Mouse (Mus musculus) midbrain, embryonic 11.5 days (tissue): Measurements from ENCODE around the gene Ralgapb. TPM values are rescaled to one million over a fixed set of nuclear protein-coding genes. Genes with fewer than 3 reads are reported as not detected.

Source experiments
- ATAC-seq: fragments of 200-750 bp; cut with Nextera tagmentation; 2 replicates; pipeline ENCODE4 v1.8.0; 2017; ENCODE audit warnings: moderate TSS enrichment, moderate library complexity; ENCODE audit not compliant: low FRiP score
- DNase-seq: peaks from one replicate; pipeline ENCODE4 v3.0.0; 2015; ENCODE audit warnings: low spot score; ENCODE audit errors: missing footprints
- H3K27ac ChIP-seq: fragments of 300-500 bp; sonication (generic); 2 replicates; pipeline ENCODE4 v1.5.1; 2014; ENCODE audit warnings: low read depth, low read length
- H3K27me3 ChIP-seq: fragments of 300-500 bp; sonication (generic); 2 replicates; pipeline ENCODE4 v1.6.1; 2014; ENCODE audit warnings: mild to moderate bottlenecking, low read length, moderate library complexity, mixed read lengths; ENCODE audit not compliant: control insufficient read depth, insufficient read depth
- H3K36me3 ChIP-seq: fragments of 300-500 bp; sonication (generic); 2 replicates; pipeline ENCODE4 v1.6.1; 2014; ENCODE audit warnings: mild to moderate bottlenecking, low read length, moderate library complexity, mixed read lengths; ENCODE audit not compliant: control insufficient read depth, insufficient read depth
- H3K4me1 ChIP-seq: fragments of 300-500 bp; sonication (generic); 2 replicates; pipeline ENCODE4 v1.6.1; 2014; ENCODE audit warnings: low read length; ENCODE audit not compliant: control insufficient read depth, insufficient read depth
- H3K4me2 ChIP-seq: fragments of 300-500 bp; sonication (generic); 2 replicates; pipeline ENCODE4 v1.6.1; 2014; ENCODE audit warnings: mild to moderate bottlenecking, moderate library complexity
- H3K4me3 ChIP-seq: fragments of 300-500 bp; sonication (generic); 2 replicates; pipeline ENCODE4 v1.5.1; 2014; ENCODE audit warnings: low read depth, low read length
- H3K9ac ChIP-seq: fragments of 300-500 bp; sonication (generic); 2 replicates; pipeline ENCODE4 v1.6.1; 2014; ENCODE audit warnings: low read length
- H3K9me3 ChIP-seq: fragments of 300-500 bp; sonication (generic); 2 replicates; pipeline ENCODE4 v1.6.1; 2016; ENCODE audit warnings: low read length; ENCODE audit not compliant: control insufficient read depth
- WGBS: fragments of 180-500 bp; shearing (Covaris S2); extraction: QIAGEN DNeasy Blood & Tissue Kit; methylation state at CpG from one replicate; pipeline ENCODE4 v1.1.7; 2014; 5-methylcytosine and 5-hydroxymethylcytosine counted together
- polyA plus RNA-seq: library from polyadenylated mRNA; unstranded; fragments of >200 nt; fragmentation: Nextera tagmentation; extraction: Ambion mirVana; gene quantifications from 2 replicates; pipeline ENCODE4 v1.2.1, GENCODE M21; 2014

The Ralgapb gene
- polyA plus RNA-seq, 1 experiment from 2014 or later = 20.1 TPM

GRCm38 (mm10) chr2:158519071-158519470 lies 109.4 kb downstream of the Ralgapb start:
- ATAC-seq = no peak

GRCm38 (mm10) chr2:158519800-158520199 lies 110.2 kb downstream of the Ralgapb start:
- H3K9me3 ChIP-seq = no peaks in the 10 kb centered on the region
- H3K9ac ChIP-seq = no peak overlapping the region
- no peak overlapping the region for H3K4me2 ChIP-seq
- WGBS = 87% methylated on average over 6 of the region's 6 CpGs
- no peaks in the 10 kb centered on the region for H3K36me3 ChIP-seq
- DNase-seq = no peak
- no peak overlapping the region for H3K27ac ChIP-seq
- H3K4me3 ChIP-seq = no peak overlapping the region
- no peaks in the 10 kb centered on the region for H3K27me3 ChIP-seq
- H3K4me1 ChIP-seq = no peaks in the 10 kb centered on the region
- no peak for ATAC-seq

More at GRCm38 (mm10) chr2:158519071-158519470, 109.4 kb downstream of the Ralgapb start:
- no peaks in the 10 kb centered on the region for H3K36me3 ChIP-seq
- no peaks in the 10 kb centered on the region for H3K4me1 ChIP-seq
- no peaks in the 10 kb centered on the region for H3K9me3 ChIP-seq
- H3K4me3 ChIP-seq = no peak overlapping the region
- no peak overlapping the region for H3K9ac ChIP-seq
- no peak overlapping the region for H3K27ac ChIP-seq
- DNase-seq = no peak
- no peak overlapping the region for H3K4me2 ChIP-seq
- no peaks in the 10 kb centered on the region for H3K27me3 ChIP-seq
- 82% methylated on average over 11 of the region's 11 CpGs for WGBS

GRCm38 (mm10) chr2:158523060-158523459 lies 113.4 kb downstream of the Ralgapb start:
- H3K9me3 ChIP-seq = no peaks in the 10 kb centered on the region
- no peak for ATAC-seq
- WGBS = 86% methylated on average over 8 of the region's 8 CpGs

DNA sequence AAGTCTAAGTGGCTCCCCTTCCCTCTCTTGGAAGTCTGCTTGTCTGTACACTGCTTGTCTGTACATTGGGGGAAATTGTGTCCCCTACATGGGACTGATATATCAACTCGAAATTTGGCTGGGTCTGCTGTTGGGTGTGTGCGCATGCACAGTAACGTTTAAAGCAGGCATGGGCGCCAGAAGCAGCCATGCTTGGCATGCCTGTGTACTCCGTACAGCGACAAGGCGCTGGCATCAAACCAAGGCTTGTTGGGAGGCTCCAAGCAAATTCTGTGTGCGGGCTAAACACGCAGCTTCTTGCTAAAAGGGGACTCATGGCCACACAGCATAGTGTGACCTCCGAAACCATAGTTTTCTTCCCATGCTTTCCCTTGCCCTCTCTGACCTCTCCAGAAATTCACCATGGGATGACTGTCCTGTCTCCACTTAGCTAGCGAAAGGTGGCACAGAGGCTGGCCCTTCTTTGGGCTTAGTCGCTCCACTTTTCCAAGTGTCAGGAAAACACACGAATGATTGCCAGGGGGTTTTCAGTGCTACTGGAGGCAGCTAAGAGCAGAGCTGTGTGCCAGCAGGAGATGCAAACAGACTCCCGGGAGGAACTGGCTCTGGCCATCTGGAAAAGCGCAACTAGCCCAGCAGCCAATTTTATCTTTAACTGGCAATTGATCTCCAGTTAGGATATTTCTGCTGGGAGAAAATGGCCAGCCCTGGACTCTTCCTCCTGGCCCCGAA lies 114.6 kb downstream of the Ralgapb start:
- no peak for ATAC-seq
- no peaks in the 10 kb centered on the region for H3K27me3 ChIP-seq

More at GRCm38 (mm10) chr2:158523060-158523459, 113.4 kb downstream of the Ralgapb start:
- no peaks in the 10 kb centered on the region for H3K27me3 ChIP-seq
- H3K36me3 ChIP-seq = no peaks in the 10 kb centered on the region
- no peak overlapping the region for H3K9ac ChIP-seq
- DNase-seq = peak; percentile 72
- no peak overlapping the region for H3K27ac ChIP-seq
- H3K4me2 ChIP-seq = no peak overlapping the region
- H3K4me1 ChIP-seq = no peaks in the 10 kb centered on the region
- no peak overlapping the region for H3K4me3 ChIP-seq

GRCm38 (mm10) chr2:158534090-158534489 lies 124.4 kb downstream of the Ralgapb start:
- DNase-seq = peak; percentile 95
- H3K27ac ChIP-seq = no peak overlapping the region
- no peaks in the 10 kb centered on the region for H3K36me3 ChIP-seq
- H3K9ac ChIP-seq = no peak overlapping the region
- no peak overlapping the region for H3K4me3 ChIP-seq
- H3K4me1 ChIP-seq = no peaks in the 10 kb centered on the region
- no peaks in the 10 kb centered on the region for H3K9me3 ChIP-seq
- H3K27me3 ChIP-seq = no peaks in the 10 kb centered on the region
- WGBS = 10% methylated on average over 4 of the region's 4 CpGs
- no peak overlapping the region for H3K4me2 ChIP-seq
- ATAC-seq = peak; percentile 65; the same call in 1 of the 2 replicates

More for the DNA sequence above, 114.6 kb downstream of the Ralgapb start:
- H3K9me3 ChIP-seq = no peaks in the 10 kb centered on the region
- H3K4me2 ChIP-seq = no peak overlapping the region
- H3K4me3 ChIP-seq = no peak overlapping the region
- no peaks in the 10 kb centered on the region for H3K36me3 ChIP-seq
- no peak overlapping the region for H3K27ac ChIP-seq
- WGBS = 84% methylated on average over 16 of the region's 16 CpGs
- H3K4me1 ChIP-seq = no peaks in the 10 kb centered on the region
- DNase-seq = peak; percentile 12
- H3K9ac ChIP-seq = no peak overlapping the region

GRCm38 (mm10) chr2:158534559-158534958 lies 124.9 kb downstream of the Ralgapb start:
- no peaks in the 10 kb centered on the region for H3K27me3 ChIP-seq
- WGBS = 79% methylated on average over 8 of the region's 8 CpGs

GRCm38 (mm10) chr2:158539433-158540305 lies 130.0 kb downstream of the Ralgapb start:
- H3K36me3 ChIP-seq = no peaks in the 10 kb centered on the region
- H3K27me3 ChIP-seq = no peaks in the 10 kb centered on the region
- no peaks in the 10 kb centered on the region for H3K9me3 ChIP-seq
- H3K4me2 ChIP-seq = peak overlapping the region; percentile 17; the same call in 1 of the 2 replicates
- DNase-seq = peak; percentile 92
- no peaks in the 10 kb centered on the region for H3K4me1 ChIP-seq
- H3K4me3 ChIP-seq = no peak overlapping the region
- ATAC-seq = no peak
- H3K9ac ChIP-seq = no peak overlapping the region; the same call in 1 of the 2 replicates
- H3K27ac ChIP-seq = no peak overlapping the region
- WGBS = 51% methylated on average over 24 of the region's 24 CpGs

More at GRCm38 (mm10) chr2:158534559-158534958, 124.9 kb downstream of the Ralgapb start:
- Histone ChIP-seq H3K36me3 (no peaks in the 10 kb centered on the region), H3K27ac (no peak overlapping the region), H3K9ac (no peak overlapping the region), H3K9me3 (no peaks in the 10 kb centered on the region), H3K4me3 (no peak overlapping the region), H3K4me2 (no peak overlapping the region), H3K4me1 (no peaks in the 10 kb centered on the region)
- peak; percentile 62; the same call in 1 of the 2 replicates for ATAC-seq
- no peak for DNase-seq

DNA sequence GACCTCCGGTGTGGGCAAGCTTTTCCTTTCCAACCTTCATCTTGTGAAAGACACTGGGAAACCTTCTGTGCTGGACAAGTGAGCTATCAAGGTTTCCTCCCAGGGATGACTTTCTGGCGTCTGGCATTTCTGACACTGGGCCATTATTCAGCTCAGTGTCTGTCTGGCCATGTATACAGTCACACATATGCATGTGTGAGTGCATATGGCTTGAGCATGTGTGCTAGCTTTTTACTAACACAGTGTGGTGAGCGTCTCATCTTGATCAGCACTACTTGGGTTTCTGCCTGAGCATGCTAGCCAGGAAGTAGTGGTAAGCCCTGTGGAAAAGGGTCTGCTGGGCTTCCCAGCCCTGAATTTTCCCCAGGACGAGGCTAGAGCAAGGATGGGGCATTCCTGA lies 131.6 kb downstream of the Ralgapb start:
- no peak overlapping the region for H3K4me2 ChIP-seq
- DNase-seq (no peak), ATAC-seq (no peak)
- no peak overlapping the region for H3K9ac ChIP-seq
- H3K9me3 ChIP-seq = no peaks in the 10 kb centered on the region
- no peak overlapping the region for H3K4me3 ChIP-seq
- H3K27me3 ChIP-seq = no peaks in the 10 kb centered on the region
- no peak overlapping the region for H3K27ac ChIP-seq
- no peaks in the 10 kb centered on the region for H3K4me1 ChIP-seq
- no peaks in the 10 kb centered on the region for H3K36me3 ChIP-seq
- 58% methylated on average over 4 of the region's 4 CpGs for WGBS

DNA sequence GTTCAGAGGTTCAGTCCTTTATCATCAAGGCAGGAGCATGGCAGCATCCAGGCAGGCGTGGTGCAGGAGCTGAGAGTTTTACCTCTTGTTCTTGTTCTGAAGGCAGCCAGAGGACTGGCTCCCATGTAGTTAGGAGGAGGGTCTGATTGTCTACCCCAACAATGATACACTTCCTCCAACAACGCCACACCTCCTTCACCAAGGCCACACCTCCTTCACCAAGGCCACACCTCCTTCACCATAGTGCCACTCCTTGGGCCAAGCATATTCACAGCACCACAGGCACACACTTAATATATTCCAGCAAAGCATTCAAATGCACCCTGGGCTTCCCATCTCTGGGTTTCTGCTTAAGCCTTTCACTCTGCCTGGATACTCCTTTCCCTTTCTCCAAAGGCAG lies 135.6 kb downstream of the Ralgapb start:
- DNase-seq (peak; percentile 19), ATAC-seq (no peak)
- Histone ChIP-seq H3K4me2 (no peak overlapping the region), H3K9me3 (no peaks in the 10 kb centered on the region), H3K4me1 (no peaks in the 10 kb centered on the region), H3K4me3 (no peak overlapping the region), H3K9ac (no peak overlapping the region), H3K36me3 (no peaks in the 10 kb centered on the region), H3K27me3 (no peaks in the 10 kb centered on the region), H3K27ac (no peak overlapping the region)
- WGBS = 77% methylated on average over 2 of the region's 2 CpGs
